Mouse (Mus musculus): ENCODE results near the gene Cops9. TPM values are rescaled to one million over a fixed set of nuclear protein-coding genes. Genes with fewer than 3 reads are reported as not detected.

Cops9 gene
- polyA plus RNA-seq, 2 experiments from 2014 or later: 241 to 311 TPM

- ATAC-seq: no peak
Observed at GRCm38 (mm10) chr1:92646111-92646510, 4.3 kb upstream of the Cops9 start.

DNA sequence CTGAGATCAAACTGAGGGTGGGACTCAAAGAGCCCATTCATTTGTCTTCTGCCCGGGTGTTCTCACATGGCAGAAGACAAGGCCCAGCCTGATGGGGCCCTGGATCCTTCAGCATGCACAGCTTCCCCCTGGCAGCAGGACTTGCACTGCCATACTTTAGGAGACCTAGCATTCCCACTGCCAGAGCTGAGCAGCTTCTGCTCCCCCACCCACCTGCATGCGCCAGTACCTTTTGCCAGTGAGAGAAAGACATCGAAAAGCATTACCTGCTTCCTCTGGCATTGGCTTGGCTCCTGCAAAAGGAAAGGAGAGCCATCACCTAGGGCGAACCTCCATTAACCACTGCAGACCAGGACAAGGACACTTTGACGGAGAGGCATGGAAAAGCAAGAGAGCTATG is 3.1 kb upstream of the Cops9 start:
- ATAC-seq: no peak

DNA sequence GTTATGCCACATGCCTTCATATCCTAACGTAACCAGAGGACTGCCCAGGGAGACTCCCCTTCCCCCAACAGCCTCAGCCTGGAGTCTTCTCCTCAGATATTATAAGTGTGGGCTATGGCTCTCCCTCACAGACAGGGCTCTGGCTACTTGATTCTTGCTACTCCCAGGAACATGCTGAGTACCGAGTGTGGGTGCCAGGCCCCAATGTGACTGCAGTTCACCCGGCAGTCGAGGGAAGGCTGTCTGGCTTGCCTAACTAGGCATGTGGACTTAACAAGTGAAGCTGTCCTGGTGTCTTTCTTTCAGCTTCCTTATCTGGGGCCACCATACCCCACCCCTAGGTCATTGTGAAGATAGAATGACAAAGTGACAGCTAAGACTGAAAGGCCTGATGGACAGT is 1.9 kb upstream of the Cops9 start:
- no peak for ATAC-seq

- ATAC-seq: peak; percentile 24
Observed at GRCm38 (mm10) chr1:92640393-92640792, 1.4 kb downstream of the Cops9 start.

DNA sequence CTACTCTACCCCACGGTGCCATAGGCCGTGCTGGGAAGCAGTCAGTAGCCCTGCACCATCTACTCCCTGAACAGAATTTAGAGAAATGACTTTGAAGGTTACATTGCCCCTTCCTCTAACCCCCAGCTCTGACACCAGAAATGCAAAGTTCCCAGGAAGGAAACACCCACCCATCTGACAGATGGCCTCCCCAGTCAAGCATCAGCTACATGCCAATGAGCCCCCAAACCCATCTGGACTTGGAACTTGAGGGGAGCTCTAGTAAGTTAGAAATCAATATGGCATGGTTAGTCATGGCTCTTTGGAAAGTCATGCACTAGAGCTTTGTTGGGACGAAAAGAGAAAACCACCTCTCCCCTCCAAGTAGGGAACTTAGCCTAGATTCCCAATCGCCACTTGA is 3.0 kb downstream of the Cops9 start:
- ATAC-seq: no peak

DNA sequence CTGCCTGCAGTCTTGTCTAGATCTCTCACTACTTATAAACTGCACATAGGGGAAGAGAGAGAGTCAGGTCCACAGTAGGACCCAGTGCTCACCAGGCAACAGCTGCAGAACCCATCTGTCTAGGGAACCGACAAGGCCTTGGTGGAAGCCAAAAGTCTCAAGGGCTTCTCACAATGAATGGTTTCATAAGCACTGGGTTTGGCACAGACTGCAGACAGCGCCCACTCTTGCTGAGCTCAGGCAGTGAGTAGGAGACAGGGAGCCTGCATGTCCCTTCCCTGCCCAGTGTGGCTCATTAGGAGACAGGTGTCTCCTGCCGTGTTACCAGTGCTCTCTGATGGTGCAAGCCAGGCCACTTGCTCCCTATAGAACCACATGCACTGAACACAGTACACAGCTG is 3.6 kb downstream of the Cops9 start:
- no peak for ATAC-seq

DNA sequence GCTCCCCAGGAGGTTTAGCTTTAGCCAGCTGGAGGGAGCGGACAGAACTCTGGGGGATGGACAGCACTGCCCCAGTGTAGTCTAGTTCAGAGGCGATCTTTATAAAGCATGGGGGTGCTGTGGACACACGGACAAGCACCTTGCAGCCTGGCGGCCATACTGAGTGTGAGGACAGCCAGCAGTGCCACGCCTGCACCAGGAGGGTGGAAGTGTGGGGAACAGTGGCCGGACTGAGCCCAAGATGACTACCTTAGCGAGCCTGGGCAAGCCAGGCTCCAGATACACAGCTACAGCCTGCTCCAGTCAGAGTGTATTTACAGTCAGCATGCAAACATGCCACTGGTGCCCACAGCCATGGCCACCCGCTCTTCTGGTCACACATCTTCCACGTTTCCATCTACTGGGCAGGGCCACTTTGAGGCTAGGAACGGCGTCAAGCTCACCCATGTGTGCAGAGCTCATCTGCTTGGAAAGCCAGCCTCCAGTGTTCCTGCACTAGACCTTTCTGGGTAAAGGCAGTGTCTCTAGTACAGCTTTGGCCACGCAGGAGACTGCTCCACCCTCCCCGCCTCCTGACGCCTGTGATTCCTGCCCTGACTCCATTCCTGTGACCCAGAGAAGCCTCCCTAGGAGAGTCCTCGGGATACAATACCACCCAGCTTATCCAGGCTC is 4.1 kb downstream of the Cops9 start:
- no peak for ATAC-seq

GRCm38 (mm10) chr1:92636676-92637075 is 5.1 kb downstream of the Cops9 start:
- no peak for ATAC-seq

DNA sequence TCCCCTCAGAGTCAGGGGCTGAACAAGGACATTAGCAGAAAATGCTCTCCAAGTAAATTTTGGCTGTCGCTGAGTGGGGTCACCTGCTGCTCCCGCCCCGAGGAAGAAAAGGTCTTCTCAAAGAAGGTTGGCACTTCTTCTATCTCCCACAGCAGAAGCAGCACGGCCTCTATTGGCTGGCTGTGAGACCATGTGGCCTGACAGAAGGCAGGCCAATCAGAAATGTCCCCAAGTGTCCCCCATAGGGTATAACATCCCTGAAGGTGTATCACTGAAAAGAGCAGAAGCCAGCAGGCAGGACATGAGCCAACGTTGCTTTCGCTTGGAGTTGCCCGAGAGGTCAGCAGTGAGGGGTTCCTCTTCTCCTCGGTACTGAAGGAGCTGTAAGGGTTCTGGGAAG is 5.8 kb downstream of the Cops9 start:
- ATAC-seq: no peak

DNA sequence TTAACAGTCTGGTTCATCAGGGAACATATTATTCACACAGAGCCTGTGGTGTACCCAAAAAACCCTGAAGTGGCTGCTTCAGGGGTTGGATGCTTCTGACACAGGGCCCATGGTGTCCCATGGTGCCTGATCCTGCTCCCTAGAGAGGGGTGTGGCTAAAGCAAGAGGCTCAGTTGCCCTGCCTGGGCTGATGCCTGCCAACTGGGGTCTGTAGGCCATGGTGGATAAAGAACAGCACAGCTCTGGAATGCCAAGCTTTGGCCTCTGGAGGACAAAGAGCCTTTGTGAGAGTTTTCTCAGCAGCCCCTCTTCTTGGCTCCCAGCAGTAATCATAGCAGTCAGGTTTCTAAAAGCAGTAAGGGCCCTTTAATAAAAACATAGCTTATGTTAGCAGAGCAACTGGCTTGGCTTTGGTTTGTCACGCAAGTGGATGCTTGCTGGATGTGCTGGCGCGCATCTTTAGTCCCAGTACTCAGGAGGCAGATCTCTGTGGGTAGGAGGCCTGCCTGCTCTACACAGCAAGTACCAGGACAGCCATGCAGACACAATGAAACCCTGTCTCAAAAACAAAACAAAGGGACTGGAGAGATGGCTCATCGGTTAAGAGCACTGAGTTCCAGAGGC is 6.7 kb downstream of the Cops9 start:
- no peak for ATAC-seq

DNA sequence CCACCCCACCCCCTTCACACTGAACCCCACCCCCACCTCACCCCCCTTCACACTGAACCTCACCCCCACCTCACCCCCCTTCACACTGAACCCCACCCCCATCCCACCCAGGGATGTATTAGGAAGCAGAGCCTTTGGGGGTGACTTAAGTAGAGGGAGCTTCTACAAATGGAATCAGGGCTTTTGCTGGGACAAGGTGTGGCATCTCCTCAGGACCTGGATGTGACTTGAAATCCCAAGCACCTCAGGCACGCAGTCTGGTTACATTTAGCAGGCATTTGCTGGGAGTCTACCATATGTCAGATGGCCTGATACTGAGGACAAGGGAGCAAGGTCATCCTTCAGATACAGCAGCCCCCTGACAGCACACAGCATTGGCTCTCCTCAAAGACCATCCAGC is 7.2 kb downstream of the Cops9 start:
- no peak for ATAC-seq

DNA sequence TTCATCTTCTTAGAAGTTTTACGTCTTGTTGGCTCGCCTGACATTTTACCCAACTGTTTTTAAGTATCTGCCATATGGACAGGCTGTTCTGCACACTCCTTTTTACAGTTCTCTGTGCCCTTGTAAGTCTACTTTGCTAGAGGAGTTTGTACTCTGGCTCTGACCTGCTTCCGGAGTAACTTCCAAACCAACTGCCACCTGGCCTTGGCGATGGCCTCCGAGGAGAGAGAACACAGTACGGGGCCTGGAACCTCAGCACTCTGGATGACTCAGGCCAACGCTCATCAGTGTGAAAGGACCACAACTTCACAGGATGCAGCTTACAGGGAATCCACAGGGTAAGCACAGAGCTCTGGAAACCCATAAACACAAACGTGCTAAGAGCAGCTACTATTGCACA is 8.1 kb downstream of the Cops9 start:
- no peak for ATAC-seq

GRCm38 (mm10) chr1:92632948-92633347 is 8.8 kb downstream of the Cops9 start:
- ATAC-seq: peak; percentile 80

- ATAC-seq: no peak
Observed at GRCm38 (mm10) chr1:92632196-92632595, 9.6 kb downstream of the Cops9 start.

DNA sequence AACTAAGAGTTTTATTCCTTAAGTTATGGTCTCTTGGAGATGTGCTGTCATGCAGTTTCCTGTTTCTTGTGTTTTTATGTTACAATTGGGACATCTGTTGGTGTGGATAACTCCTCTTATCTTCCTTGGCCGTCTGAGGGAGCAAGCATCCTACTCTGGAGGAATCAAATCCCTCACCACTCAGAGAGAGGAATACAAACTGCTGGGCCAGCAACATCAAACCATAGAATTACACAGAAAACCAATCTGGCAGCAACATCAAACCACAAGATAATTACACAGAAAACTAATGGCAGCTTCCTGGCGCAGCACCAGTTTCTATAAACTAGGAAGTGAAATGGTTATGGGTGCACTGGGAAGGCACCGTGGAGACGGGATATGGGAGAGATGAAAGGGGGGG is 13.6 kb downstream of the Cops9 start:
- no peak for ATAC-seq

DNA sequence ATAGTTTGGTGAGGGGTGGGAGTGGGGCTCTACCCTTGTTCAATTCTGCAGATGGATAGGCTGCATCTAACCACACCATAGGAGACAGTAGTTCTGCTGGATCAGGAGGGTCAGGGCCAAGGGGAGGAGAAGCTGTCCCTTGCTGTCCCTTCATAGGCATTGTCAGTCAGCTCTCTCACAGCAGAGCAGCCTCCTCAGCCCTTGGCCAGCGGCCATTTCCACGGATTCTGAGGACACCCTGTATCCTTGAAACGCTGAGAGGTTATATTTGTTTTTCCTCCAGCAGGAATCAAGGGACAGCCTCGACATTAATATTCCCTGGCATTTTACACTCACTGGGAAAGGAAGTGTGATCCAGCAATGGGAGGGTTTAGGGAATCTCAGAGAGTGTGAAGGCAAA is 23.4 kb downstream of the Cops9 start:
- ATAC-seq: no peak

GRCm38 (mm10) chr1:92617488-92617887 is 24.3 kb downstream of the Cops9 start, which contains the start of gene Olfr12:
Gene Olfr12, plus strand, starts transcription at chr1:92617788.
- no peak for ATAC-seq

DNA sequence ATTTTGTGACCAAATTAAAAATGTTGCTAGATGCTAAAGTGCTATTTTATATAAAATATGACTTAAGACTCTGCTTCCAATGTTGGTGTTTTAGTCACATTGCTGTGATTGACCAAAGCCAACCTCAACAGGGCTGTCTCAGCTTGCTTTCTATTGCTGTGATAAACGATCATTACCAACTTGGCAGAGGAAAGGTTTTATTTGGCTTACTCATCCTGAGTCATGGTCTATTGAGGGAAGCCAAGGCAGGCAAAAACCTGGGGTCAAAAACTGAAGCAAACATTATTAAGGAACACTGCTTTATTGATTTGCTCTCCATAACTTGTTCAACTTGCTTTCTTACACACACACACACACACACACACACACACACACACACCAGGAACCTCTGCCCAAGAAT is 25.7 kb downstream of the Cops9 start:
- ATAC-seq: no peak

DNA sequence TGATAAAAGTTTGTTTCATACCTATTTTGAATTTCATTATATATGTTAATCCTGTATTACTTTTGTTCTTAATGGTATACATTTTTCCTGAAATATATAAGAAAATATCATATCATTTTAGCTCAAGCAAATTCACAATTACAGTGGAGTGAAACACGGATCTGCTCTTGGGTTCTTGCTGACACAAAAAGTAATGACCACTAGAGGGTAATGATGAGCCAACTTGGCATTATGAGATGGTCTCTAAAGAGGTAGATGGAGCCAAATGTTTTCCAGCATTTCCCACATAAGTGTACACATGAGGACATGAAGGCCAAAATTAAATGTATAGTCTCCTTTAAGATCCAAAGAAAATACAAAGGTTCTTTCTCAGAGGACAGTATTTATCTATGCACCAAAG is 27.3 kb downstream of the Cops9 start:
- ATAC-seq: no peak

- ATAC-seq: no peak
Observed at GRCm38 (mm10) chr1:92613175-92613574, 28.6 kb downstream of the Cops9 start.

- peak; percentile 57 for ATAC-seq
Observed at GRCm38 (mm10) chr1:92611008-92611407, 30.8 kb downstream of the Cops9 start.

- no peak for ATAC-seq
Observed at GRCm38 (mm10) chr1:92607711-92608110, 34.1 kb downstream of the Cops9 start.

DNA sequence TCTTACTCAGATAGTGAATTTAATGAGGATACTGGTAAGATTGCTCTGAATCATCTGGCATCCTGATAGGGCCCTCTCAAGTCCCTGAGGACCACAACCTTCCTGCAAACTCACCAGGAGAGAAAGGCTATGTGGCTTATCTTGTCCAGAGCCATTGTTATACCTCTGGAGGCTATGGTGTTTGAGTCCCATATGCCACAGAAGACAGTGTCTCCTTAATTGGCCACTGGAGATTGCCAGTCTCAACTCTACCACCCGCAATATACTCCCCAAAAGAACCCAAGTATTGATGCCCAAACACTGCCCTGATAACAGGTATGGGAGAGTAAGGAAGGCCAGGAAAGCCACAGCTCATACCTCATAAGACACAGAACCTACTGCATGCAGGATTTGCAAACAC is 36.3 kb downstream of the Cops9 start, which contains the start of gene Olfr1410:
TSS of gene Olfr1410 (plus strand) at position 301 of the 400 bp plus-strand sequence.
- ATAC-seq: no peak

DNA sequence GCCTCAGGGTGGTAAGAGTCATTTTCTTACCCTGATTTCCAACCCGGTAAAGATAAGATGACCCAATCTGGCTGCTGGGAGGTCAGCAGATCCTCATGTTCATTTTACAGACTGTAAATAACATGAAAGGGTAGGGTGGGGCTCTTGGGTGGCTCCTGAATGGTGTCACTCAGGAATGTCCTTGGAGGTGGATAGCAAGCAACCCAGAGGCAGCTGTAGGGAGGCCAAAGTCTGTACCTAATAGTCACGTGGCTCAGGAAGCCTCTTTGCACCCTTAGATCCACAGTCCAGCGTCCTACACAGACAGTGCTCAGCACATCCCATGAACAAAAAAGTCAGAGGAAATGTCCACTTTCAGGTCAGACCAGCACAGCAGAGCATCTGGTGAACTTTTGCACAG is 45.8 kb downstream of the Cops9 start:
- no peak for ATAC-seq

DNA sequence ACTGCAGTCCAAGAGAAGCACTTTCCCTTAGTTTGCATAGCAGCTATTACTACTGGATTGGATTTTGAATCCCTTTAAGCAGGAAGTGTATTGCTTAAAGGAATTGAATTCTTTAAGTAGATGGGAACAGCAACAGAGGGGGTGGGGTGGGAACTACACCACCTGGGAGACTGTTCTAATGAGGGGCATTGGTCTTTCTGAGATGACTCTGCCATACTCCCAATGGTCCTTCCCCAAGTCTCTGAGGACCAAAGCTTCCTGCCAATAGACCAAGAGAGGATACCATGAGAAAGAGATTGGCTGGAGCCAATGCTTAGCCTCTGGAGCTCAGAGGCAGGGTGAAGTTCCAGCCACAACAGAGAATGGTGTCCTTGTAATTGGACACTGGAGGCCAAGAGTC is 47.7 kb downstream of the Cops9 start, which contains the start of gene Olfr1411:
TSS of gene Olfr1411 (plus strand) at position 301 of the 400 bp plus-strand sequence.
- ATAC-seq: no peak

Measured in activated CD4-positive, CD25-positive, alpha-beta regulatory T cell, adult 4 months (primary cell).